Mouse (Mus musculus) brain, embryonic 14.5 days (tissue): ENCODE measurements at regions not wholly inside any gene's neighbourhood (a gene's known extent, or its start where the extent isn't known, plus 50 kb on each side); places are given as distances from the start of the nearest gene placed in this dataset.

Experiments used
- DNase-seq: peaks from one replicate; pipeline ENCODE4 v3.0.0-alpha.2; 2011; ENCODE audit warnings: low read depth
- CTCF ChIP-seq: fragments of 200-500 bp; IDR thresholded peaks from 2 replicates; pipeline ENCODE4 v1.5.1; 2012; ENCODE audit warnings: inconsistent platforms, mild to moderate bottlenecking, moderate library complexity, borderline replicate concordance; ENCODE audit not compliant: insufficient read depth, insufficient read length; ENCODE audit errors: extremely low read depth
- POLR2A ChIP-seq: fragments of 200-500 bp; IDR thresholded peaks from 2 replicates; pipeline ENCODE4 v1.6.1; 2012; ENCODE audit warnings: mild to moderate bottlenecking, inconsistent platforms, borderline replicate concordance; ENCODE audit not compliant: poor library complexity, insufficient read depth, insufficient read length, severe bottlenecking; ENCODE audit errors: extremely low read depth

DNA sequence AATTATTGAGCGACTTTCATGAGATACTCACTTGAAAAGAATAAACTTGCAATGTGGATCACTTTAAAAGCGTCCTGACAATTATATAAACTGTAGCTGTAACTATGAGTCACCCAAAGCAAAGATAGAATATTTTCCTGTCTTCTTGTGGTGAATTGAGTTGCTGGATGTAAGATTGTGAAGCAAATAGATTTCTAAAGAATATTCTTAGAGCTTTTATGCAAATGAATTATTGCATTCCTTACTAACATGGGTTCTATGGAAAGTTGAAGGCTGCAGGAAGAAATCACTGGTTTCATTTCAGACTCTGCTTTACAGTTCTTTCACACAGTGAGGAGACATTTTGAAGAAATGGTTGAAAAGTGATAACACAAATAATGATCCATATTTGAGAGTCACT lies 656.8 kb downstream of the Htr1a start:
- DNase-seq = no peak
- TF ChIP-seq CTCF (no peak), POLR2A (no peak)

DNA sequence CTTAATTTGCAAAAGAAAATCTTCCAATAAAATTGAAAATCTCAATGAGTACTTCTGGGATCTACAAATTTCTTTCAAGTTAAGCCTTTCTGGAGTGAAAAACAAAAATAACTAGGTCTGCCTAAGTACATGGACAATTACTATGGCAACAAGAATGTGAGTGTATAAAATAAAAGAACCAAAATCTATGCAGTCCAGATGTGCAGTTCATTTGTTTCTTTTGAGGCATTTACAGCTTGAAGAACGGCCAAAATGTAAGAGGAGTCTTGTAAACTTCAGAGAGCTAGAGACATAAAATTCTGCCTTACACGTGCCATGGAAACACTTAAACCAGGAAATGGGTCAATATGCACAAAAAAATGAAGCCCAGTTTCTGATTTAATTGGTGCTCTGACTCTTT lies 698.7 kb downstream of the Htr1a start:
- DNase-seq = no peak
- no peak for TF ChIP-seq POLR2A
- no peak for TF ChIP-seq CTCF

DNA sequence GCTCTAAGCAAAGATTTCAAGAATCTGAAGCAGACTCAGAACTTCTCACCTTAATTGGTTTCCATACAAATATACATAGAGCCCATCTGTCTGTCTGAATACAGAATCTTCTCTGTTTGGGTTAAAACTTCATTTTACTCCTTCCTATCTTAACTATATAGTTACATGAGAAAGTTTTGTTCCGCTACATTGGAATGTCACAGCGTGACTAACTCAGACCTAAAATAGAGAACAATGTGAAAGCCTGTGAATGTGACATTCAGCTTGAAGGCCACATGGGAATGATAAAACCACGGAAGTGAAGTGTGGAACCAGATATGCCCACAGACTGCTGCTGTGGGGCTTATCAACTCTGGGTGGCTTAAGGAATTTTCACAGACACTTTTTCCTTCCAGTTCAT lies 722.9 kb downstream of the Htr1a start:
- no peak for TF ChIP-seq POLR2A
- TF ChIP-seq CTCF = no peak
- DNase-seq = no peak

DNA sequence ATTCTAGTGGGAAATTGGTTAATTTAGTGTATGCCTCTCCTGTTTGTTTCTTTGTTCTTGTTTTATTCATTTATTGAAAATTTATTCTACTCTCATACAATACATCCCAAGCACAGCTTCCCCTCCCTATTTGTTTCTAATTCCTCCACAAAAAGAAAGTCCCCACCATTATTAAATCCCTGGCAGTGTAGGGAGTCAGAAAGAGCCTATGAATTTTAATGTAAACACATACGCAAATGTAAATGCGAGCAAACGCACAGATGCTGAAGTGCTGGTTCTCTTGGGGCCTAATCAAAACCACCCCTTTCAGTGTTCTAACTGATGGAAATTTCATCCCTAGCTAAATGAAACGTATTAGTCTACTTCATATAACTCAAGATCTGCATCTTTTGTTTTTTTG lies 729.9 kb downstream of the Htr1a start:
- peak; percentile 39 for DNase-seq
- TF ChIP-seq CTCF (no peak), POLR2A (no peak)

DNA sequence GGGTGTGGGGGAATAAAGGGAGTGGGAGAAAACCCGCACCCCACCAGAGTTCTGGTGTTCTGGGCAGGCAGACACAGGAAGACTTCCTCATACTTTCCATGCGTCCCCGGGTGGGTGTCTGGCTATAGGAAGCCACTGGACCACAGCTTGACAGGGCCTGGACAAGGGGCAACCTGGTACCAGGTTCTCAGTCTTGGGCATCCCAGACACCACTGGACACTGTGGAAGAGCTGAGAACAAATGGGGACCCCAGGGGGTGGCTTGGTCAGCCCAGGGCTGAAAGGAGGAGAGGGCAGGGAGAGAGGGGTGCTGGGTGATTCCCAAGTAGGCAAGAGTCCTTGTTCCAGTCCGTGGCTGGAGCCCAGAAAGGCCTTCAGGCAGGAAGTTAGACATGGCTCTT lies 730.9 kb downstream of the Htr1a start:
- TF ChIP-seq CTCF (no peak), POLR2A (no peak)
- DNase-seq = no peak

DNA sequence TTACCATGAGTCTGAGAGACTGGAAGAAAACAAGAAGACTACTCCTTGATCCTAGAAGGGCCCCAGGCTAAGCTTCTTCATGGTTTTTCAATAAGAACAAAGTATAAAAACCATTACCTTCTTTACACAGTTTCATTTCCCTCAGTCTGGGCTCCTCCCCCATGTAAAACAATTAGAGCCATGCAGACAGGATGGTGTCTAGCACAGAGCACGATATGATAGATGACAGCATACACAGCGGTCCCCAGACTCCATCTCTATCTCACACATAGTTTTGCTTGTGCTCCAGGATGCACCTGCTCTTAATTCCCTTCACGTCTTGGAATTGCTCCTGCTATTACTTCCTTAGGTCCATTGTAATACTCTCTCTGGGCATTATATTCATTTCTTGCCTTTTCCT lies 737.3 kb downstream of the Htr1a start:
- DNase-seq = no peak
- no peak for TF ChIP-seq POLR2A
- no peak for TF ChIP-seq CTCF
